Mouse (Mus musculus) embryonic fibroblast, embryonic 13.5 days (primary cell): ENCODE data around the gene Pik3r1.

Source experiments
- CTCF ChIP-seq: IDR thresholded peaks from 2 replicates; pipeline ENCODE4 v1.5.1; 2011; ENCODE audit warnings: mild to moderate bottlenecking, control low read depth, low read length, moderate library complexity, borderline replicate concordance; ENCODE audit not compliant: insufficient read depth
- POLR2A ChIP-seq: IDR thresholded peaks from 2 replicates; pipeline ENCODE4 v1.6.1; 2011; ENCODE audit warnings: low read depth, mild to moderate bottlenecking, control low read depth, low read length, moderate library complexity

- TF ChIP-seq CTCF (no peak), POLR2A (no peak)
These were observed 74.9 kb downstream of the Pik3r1 start for GRCm38 (mm10) chr13:101692866-101693691.
